Mouse (Mus musculus) B cell, adult 62 days (primary cell): ENCODE data around the gene Dstn. TPM values are rescaled to one million over a fixed set of nuclear protein-coding genes. Genes with fewer than 3 reads are reported as not detected.

Experiments used
- total RNA-seq: library from RNA; stranded (reverse); gene quantifications from 4 replicates; pipeline ENCODE4 v1.2.4, GENCODE M21; 2023

Gene Dstn
- total RNA-seq = 16.1 to 18.9 TPM (median 18.3 TPM) in 4 replicates

DNA sequence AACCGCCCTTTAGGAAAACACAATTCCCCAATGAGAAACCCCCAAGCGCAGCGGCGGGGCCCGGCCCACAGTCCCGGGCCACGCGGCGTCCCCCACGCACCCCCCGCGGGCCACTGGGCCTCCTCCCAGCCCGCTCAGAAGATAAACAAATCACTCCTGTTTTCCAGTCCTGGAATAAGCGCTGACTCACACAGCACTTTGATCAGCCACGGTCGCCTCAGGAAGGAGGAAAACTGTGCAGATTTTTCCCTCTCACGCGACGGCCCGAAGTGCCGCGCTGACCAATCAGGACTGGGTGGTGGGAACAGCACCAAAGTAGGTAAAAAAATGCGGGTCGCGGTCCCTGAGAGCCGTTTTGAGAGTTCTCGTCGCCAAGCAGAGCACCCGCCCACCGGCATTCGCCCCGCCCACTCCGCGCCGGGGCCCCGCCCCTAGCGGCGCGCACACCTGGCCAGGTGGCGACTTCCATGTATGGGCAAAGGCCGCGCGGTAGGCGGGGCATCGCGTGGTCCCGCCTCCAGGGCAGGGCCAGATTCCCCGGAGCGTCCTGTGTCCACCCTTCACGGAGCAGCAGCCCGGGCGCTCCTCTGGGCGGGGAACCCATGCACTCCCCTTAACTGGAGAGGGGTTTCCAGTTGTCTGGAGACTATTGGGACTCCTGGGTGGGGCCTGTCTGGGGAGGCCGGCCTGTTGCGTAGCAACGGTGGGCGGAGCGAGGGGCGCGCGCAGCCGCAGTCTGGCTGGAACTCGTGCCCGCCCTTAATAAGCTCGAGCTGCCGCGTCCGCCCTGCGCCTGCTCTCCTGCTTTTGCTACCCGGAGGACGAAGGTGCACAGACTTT lies at the start of gene Dstn:
Dstn (plus strand) TSS at position 561 of the 840 bp plus-strand sequence.

Other genes with a start within 250 kb of the Dstn start
- gene Bfsp1, start 52.1 kb upstream of the Dstn start, total RNA-seq = 0.26 to 0.72 TPM (median 0.61 TPM) in 3 of 4 replicates, not detected in the other
- gene Rrbp1, start 95.9 kb downstream of the Dstn start, total RNA-seq = 153 to 159 TPM (median 155 TPM) in 4 replicates
- not detected in 4 replicates for gene Banf2, start 117.7 kb downstream of the Dstn start, total RNA-seq